Mouse (Mus musculus): ENCODE measurements at regions not wholly inside any gene's neighbourhood (a gene's known extent, or its start where the extent isn't known, plus 50 kb on each side); places are given as distances from the start of the nearest gene placed in this dataset.

GRCm38 (mm10) chr6:135539791-135540646 is 177.7 kb downstream of the Emp1 start:
- no peaks in the 10 kb centered on the region for H3K27me3 ChIP-seq (ENCODE audit: control insufficient read depth, insufficient read depth, low read length)
- no peaks in the 10 kb centered on the region for H3K36me3 ChIP-seq (ENCODE audit: control insufficient read depth, insufficient read depth, low read length)
- 51% methylated on average over 9 of the region's 9 CpGs for WGBS
- H3K4me2 ChIP-seq: no peak overlapping the region
- DNase-seq (ENCODE audit: low spot score, missing footprints) (peak; percentile 81), ATAC-seq (ENCODE audit: low FRiP score) (no peak)
- no peaks in the 10 kb centered on the region for H3K9me3 ChIP-seq (ENCODE audit: control insufficient read depth, low read length)
- no peak overlapping the region for H3K9ac ChIP-seq (ENCODE audit: low read length)
- no peak overlapping the region for H3K27ac ChIP-seq (ENCODE audit: low read depth, low read length)
- no peaks in the 10 kb centered on the region for H3K4me1 ChIP-seq (ENCODE audit: control insufficient read depth, insufficient read depth, low read length)
- no peak overlapping the region for H3K4me3 ChIP-seq (ENCODE audit: low read depth, low read length)

- no peaks in the 10 kb centered on the region for H3K9me3 ChIP-seq (ENCODE audit: control insufficient read depth, low read length)
- WGBS: 79% methylated on average over 5 of the region's 5 CpGs
- no peak overlapping the region for H3K4me2 ChIP-seq
- H3K27me3 ChIP-seq (ENCODE audit: control insufficient read depth, insufficient read depth, low read length): no peaks in the 10 kb centered on the region
- no peak overlapping the region for H3K9ac ChIP-seq (ENCODE audit: low read length)
- no peak overlapping the region for H3K27ac ChIP-seq (ENCODE audit: low read depth, low read length)
- no peaks in the 10 kb centered on the region for H3K36me3 ChIP-seq (ENCODE audit: control insufficient read depth, insufficient read depth, low read length)
- ATAC-seq (ENCODE audit: low FRiP score) (no peak), DNase-seq (ENCODE audit: low spot score, missing footprints) (peak; percentile 73)
- H3K4me1 ChIP-seq (ENCODE audit: control insufficient read depth, insufficient read depth, low read length): no peaks in the 10 kb centered on the region
- no peak overlapping the region for H3K4me3 ChIP-seq (ENCODE audit: low read depth, low read length)
Measured at GRCm38 (mm10) chr6:135541566-135541965, 179.2 kb downstream of the Emp1 start.

GRCm38 (mm10) chr6:135542356-135542755 is 180.0 kb downstream of the Emp1 start:
- H3K4me2 ChIP-seq: no peak overlapping the region
- no peak overlapping the region for H3K9ac ChIP-seq (ENCODE audit: low read length)
- WGBS: 56% methylated on average over 5 of the region's 5 CpGs
- peak; percentile 31 for DNase-seq (ENCODE audit: low spot score, missing footprints)
- H3K4me1 ChIP-seq (ENCODE audit: control insufficient read depth, insufficient read depth, low read length): no peaks in the 10 kb centered on the region
- no peak overlapping the region for H3K4me3 ChIP-seq (ENCODE audit: low read depth, low read length)
- no peak overlapping the region for H3K27ac ChIP-seq (ENCODE audit: low read depth, low read length)
- no peaks in the 10 kb centered on the region for H3K9me3 ChIP-seq (ENCODE audit: control insufficient read depth, low read length)
- ATAC-seq (ENCODE audit: low FRiP score): no peak
- H3K27me3 ChIP-seq (ENCODE audit: control insufficient read depth, insufficient read depth, low read length): no peaks in the 10 kb centered on the region
- H3K36me3 ChIP-seq (ENCODE audit: control insufficient read depth, insufficient read depth, low read length): no peaks in the 10 kb centered on the region

GRCm38 (mm10) chr6:135543390-135543789 is 181.0 kb downstream of the Emp1 start:
- Histone ChIP-seq H3K4me1 (ENCODE audit: control insufficient read depth, insufficient read depth, low read length) (no peaks in the 10 kb centered on the region), H3K9me3 (ENCODE audit: control insufficient read depth, low read length) (no peaks in the 10 kb centered on the region), H3K4me3 (ENCODE audit: low read depth, low read length) (no peak overlapping the region), H3K9ac (ENCODE audit: low read length) (no peak overlapping the region), H3K27me3 (ENCODE audit: control insufficient read depth, insufficient read depth, low read length) (no peaks in the 10 kb centered on the region), H3K27ac (ENCODE audit: low read depth, low read length) (no peak overlapping the region), H3K4me2 (no peak overlapping the region), H3K36me3 (ENCODE audit: control insufficient read depth, insufficient read depth, low read length) (no peaks in the 10 kb centered on the region)
- ATAC-seq (ENCODE audit: low FRiP score) (no peak), DNase-seq (ENCODE audit: low spot score, missing footprints) (peak; percentile 59)
- WGBS: 77% methylated on average over 3 of the region's 3 CpGs

- Histone ChIP-seq H3K27ac (ENCODE audit: low read depth, low read length) (no peak overlapping the region), H3K4me2 (no peak overlapping the region), H3K4me3 (ENCODE audit: low read depth, low read length) (no peak overlapping the region), H3K27me3 (ENCODE audit: control insufficient read depth, insufficient read depth, low read length) (no peaks in the 10 kb centered on the region), H3K9ac (ENCODE audit: low read length) (no peak overlapping the region), H3K9me3 (ENCODE audit: control insufficient read depth, low read length) (no peaks in the 10 kb centered on the region), H3K36me3 (ENCODE audit: control insufficient read depth, insufficient read depth, low read length) (no peaks in the 10 kb centered on the region), H3K4me1 (ENCODE audit: control insufficient read depth, insufficient read depth, low read length) (no peaks in the 10 kb centered on the region)
- ATAC-seq (ENCODE audit: low FRiP score) (peak; percentile 73), DNase-seq (ENCODE audit: low spot score, missing footprints) (peak; percentile 47)
- 41% methylated on average over 3 of the region's 3 CpGs for WGBS
Measured at GRCm38 (mm10) chr6:135543863-135544262, 181.5 kb downstream of the Emp1 start.

GRCm38 (mm10) chr6:135550368-135550950 is 188.1 kb downstream of the Emp1 start:
- H3K9ac ChIP-seq (ENCODE audit: low read length): no peak overlapping the region
- H3K4me2 ChIP-seq: no peak overlapping the region
- 38% methylated on average over 3 of the region's 3 CpGs for WGBS
- no peaks in the 10 kb centered on the region for H3K27me3 ChIP-seq (ENCODE audit: control insufficient read depth, insufficient read depth, low read length)
- DNase-seq (ENCODE audit: low spot score, missing footprints) (no peak), ATAC-seq (ENCODE audit: low FRiP score) (no peak)
- H3K9me3 ChIP-seq (ENCODE audit: control insufficient read depth, low read length): no peaks in the 10 kb centered on the region
- no peaks in the 10 kb centered on the region for H3K4me1 ChIP-seq (ENCODE audit: control insufficient read depth, insufficient read depth, low read length)
- H3K36me3 ChIP-seq (ENCODE audit: control insufficient read depth, insufficient read depth, low read length): no peaks in the 10 kb centered on the region
- no peak overlapping the region for H3K27ac ChIP-seq (ENCODE audit: low read depth, low read length)
- H3K4me3 ChIP-seq (ENCODE audit: low read depth, low read length): no peak overlapping the region

- DNase-seq (ENCODE audit: low spot score, missing footprints): no peak
- Histone ChIP-seq H3K27me3 (ENCODE audit: control insufficient read depth, insufficient read depth, low read length) (no peaks in the 10 kb centered on the region), H3K4me3 (ENCODE audit: low read depth, low read length) (no peak overlapping the region), H3K4me1 (ENCODE audit: control insufficient read depth, insufficient read depth, low read length) (no peaks in the 10 kb centered on the region), H3K9me3 (ENCODE audit: control insufficient read depth, low read length) (no peaks in the 10 kb centered on the region), H3K27ac (ENCODE audit: low read depth, low read length) (no peak overlapping the region), H3K36me3 (ENCODE audit: control insufficient read depth, insufficient read depth, low read length) (no peaks in the 10 kb centered on the region), H3K4me2 (no peak overlapping the region), H3K9ac (ENCODE audit: low read length) (no peak overlapping the region)
- 88% methylated on average over 3 of the region's 3 CpGs for WGBS
- no peak for ATAC-seq (ENCODE audit: low FRiP score)
Measured at GRCm38 (mm10) chr6:135552396-135552795, 190.1 kb downstream of the Emp1 start.

GRCm38 (mm10) chr6:135559501-135559907 is 197.2 kb downstream of the Emp1 start:
- no peaks in the 10 kb centered on the region for H3K9me3 ChIP-seq (ENCODE audit: control insufficient read depth, low read length)
- DNase-seq (ENCODE audit: low spot score, missing footprints): no peak
- no peak overlapping the region for H3K27ac ChIP-seq (ENCODE audit: low read depth, low read length)
- no peak overlapping the region for H3K4me2 ChIP-seq
- H3K4me1 ChIP-seq (ENCODE audit: control insufficient read depth, insufficient read depth, low read length): no peaks in the 10 kb centered on the region
- no peaks in the 10 kb centered on the region for H3K27me3 ChIP-seq (ENCODE audit: control insufficient read depth, insufficient read depth, low read length)
- WGBS: 93% methylated on average over 5 of the region's 5 CpGs
- H3K4me3 ChIP-seq (ENCODE audit: low read depth, low read length): no peak overlapping the region
- ATAC-seq (ENCODE audit: low FRiP score): no peak
- no peak overlapping the region for H3K9ac ChIP-seq (ENCODE audit: low read length)
- H3K36me3 ChIP-seq (ENCODE audit: control insufficient read depth, insufficient read depth, low read length): no peaks in the 10 kb centered on the region

GRCm38 (mm10) chr6:135562267-135562666 is 199.9 kb downstream of the Emp1 start:
- Histone ChIP-seq H3K4me2 (no peak overlapping the region), H3K36me3 (ENCODE audit: control insufficient read depth, insufficient read depth, low read length) (no peaks in the 10 kb centered on the region), H3K4me1 (ENCODE audit: control insufficient read depth, insufficient read depth, low read length) (no peaks in the 10 kb centered on the region), H3K4me3 (ENCODE audit: low read depth, low read length) (no peak overlapping the region), H3K9ac (ENCODE audit: low read length) (no peak overlapping the region), H3K27me3 (ENCODE audit: control insufficient read depth, insufficient read depth, low read length) (no peaks in the 10 kb centered on the region), H3K27ac (ENCODE audit: low read depth, low read length) (no peak overlapping the region), H3K9me3 (ENCODE audit: control insufficient read depth, low read length) (no peaks in the 10 kb centered on the region)
- 87% methylated on average over 2 of the region's 2 CpGs for WGBS
- DNase-seq (ENCODE audit: low spot score, missing footprints) (no peak), ATAC-seq (ENCODE audit: low FRiP score) (no peak)

All from midbrain, embryonic 11.5 days (tissue).